Mouse (Mus musculus): Measurements from ENCODE around the gene Wwtr1.

GRCm38 (mm10) chr3:57480640-57481039 is 95.1 kb downstream of the Wwtr1 start:
- TF ChIP-seq POLR2A (IDR thresholded peaks at IDR 0.05; ENCODE audit: borderline replicate concordance, extremely low read depth, low read depth, low read length) (no peak), CTCF (IDR thresholded peaks at IDR 0.05; ENCODE audit: insufficient read depth, low read length) (no peak)

Data from lung, adult 2 months (tissue).